Mouse (Mus musculus): Measurements from ENCODE around the gene Vmn1r72.
"Not testable (repeated sequence)": the region's sequence is repeated elsewhere in the genome, so short reads cannot be mapped to it uniquely, and the experiment has no call there.

Vmn1r72 gene

DNA sequence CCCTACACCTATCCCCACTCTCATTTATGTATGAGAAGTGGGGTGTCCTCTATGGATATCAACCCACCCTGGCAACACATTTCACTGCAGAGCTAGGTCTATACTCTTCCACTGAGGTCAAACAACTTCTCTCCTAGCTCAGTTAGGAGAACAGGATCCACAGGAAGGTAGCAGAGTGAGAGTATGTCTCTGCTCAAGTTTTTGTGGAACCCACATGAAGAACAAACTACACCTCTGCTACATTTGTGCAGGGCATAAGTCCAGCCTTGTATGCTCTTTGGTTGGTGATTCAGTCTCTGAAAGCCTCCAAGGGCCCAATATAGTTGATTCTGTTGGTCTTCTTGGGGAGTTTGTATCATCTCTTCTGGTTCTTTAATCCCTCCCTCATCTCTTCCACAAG lies at the start of gene Vmn1r72:
Vmn1r72 (minus strand) TSS at position 101 of the 400 bp plus-strand sequence.
- not testable (repeated sequence) for DNase-seq

DNA sequence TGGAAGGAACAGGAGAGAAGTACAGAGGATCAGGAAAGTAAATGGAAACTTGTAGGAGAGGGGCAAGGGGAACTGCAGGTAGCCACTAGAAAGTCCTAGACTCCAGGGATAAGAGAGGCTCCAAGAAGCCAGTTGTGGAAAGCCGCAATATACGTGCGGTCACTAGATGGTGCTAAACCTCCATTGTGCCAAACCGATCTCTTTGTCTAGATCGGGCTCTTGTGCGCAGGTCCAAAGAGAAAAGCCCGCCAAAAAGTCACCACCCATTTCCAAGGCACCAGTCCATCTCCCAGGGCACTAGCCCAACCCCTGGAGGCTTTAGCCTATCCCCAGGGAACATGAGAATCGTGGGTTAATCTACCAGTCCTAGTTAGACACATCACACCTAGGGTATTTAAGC lies 62.9 kb downstream of the Vmn1r72 start:
- DNase-seq: peak; percentile 27
